Mouse (Mus musculus): ENCODE results near the gene Rfx1.

Gene Rfx1

GRCm38 (mm10) chr8:84066291-84066930, at the start of gene Rfx1:
Gene Rfx1, plus strand, starts transcription at chr8:84066834.
- peak; percentile 100 for DNase-seq (ENCODE audit: low read depth, low spot score)

- DNase-seq (ENCODE audit: low read depth, low spot score) = no peak
Measured at GRCm38 (mm10) chr8:84019738-84020137, 46.9 kb upstream of the Rfx1 start.

- no peak for DNase-seq (ENCODE audit: low read depth, low spot score)
Measured at GRCm38 (mm10) chr8:84021096-84021495, 45.5 kb upstream of the Rfx1 start, which contains the start of gene Palm3. Gene Palm3, plus strand, starts transcription at chr8:84021471.

GRCm38 (mm10) chr8:84021569-84021968, 45.1 kb upstream of the Rfx1 start:
- DNase-seq (ENCODE audit: low read depth, low spot score) = no peak

- DNase-seq (ENCODE audit: low read depth, low spot score) = no peak
Measured at GRCm38 (mm10) chr8:84023085-84023484, 43.5 kb upstream of the Rfx1 start.

GRCm38 (mm10) chr8:84023631-84024030, 43.0 kb upstream of the Rfx1 start:
- no peak for DNase-seq (ENCODE audit: low read depth, low spot score)

- DNase-seq (ENCODE audit: low read depth, low spot score) = peak; percentile 35
Measured at GRCm38 (mm10) chr8:84024171-84024570, 42.5 kb upstream of the Rfx1 start.

GRCm38 (mm10) chr8:84025863-84026262, 40.8 kb upstream of the Rfx1 start:
- peak; percentile 34 for DNase-seq (ENCODE audit: low read depth, low spot score)

- no peak for DNase-seq (ENCODE audit: low read depth, low spot score)
Measured at GRCm38 (mm10) chr8:84027449-84027848, 39.2 kb upstream of the Rfx1 start.

GRCm38 (mm10) chr8:84029272-84029671, 37.4 kb upstream of the Rfx1 start:
- DNase-seq (ENCODE audit: low read depth, low spot score) = peak; percentile 6

GRCm38 (mm10) chr8:84032777-84033176, 33.9 kb upstream of the Rfx1 start:
- no peak for DNase-seq (ENCODE audit: low read depth, low spot score)

- no peak for DNase-seq (ENCODE audit: low read depth, low spot score)
Measured at GRCm38 (mm10) chr8:84038015-84038414, 28.6 kb upstream of the Rfx1 start.

- peak; percentile 85 for DNase-seq (ENCODE audit: low read depth, low spot score)
Measured at GRCm38 (mm10) chr8:84039050-84039449, 27.6 kb upstream of the Rfx1 start.

GRCm38 (mm10) chr8:84042066-84042947, 24.3 kb upstream of the Rfx1 start, which contains the start of gene Il27ra:
Gene Il27ra, minus strand, starts transcription at chr8:84042589.
- DNase-seq (ENCODE audit: low read depth, low spot score) = peak; percentile 49

GRCm38 (mm10) chr8:84042948-84043342, 23.7 kb upstream of the Rfx1 start:
- no peak for DNase-seq (ENCODE audit: low read depth, low spot score)

- no peak for DNase-seq (ENCODE audit: low read depth, low spot score)
Measured at GRCm38 (mm10) chr8:84044103-84044502, 22.5 kb upstream of the Rfx1 start.

- no peak for DNase-seq (ENCODE audit: low read depth, low spot score)
Measured at GRCm38 (mm10) chr8:84044900-84045299, 21.7 kb upstream of the Rfx1 start, which contains the start of gene Rln3. Gene Rln3, minus strand, starts transcription at chr8:84045000.

- DNase-seq (ENCODE audit: low read depth, low spot score) = no peak
Measured at GRCm38 (mm10) chr8:84046505-84046904, 20.1 kb upstream of the Rfx1 start.

- no peak for DNase-seq (ENCODE audit: low read depth, low spot score)
Measured at GRCm38 (mm10) chr8:84048171-84048570, 18.5 kb upstream of the Rfx1 start.

GRCm38 (mm10) chr8:84052746-84053145, 13.9 kb upstream of the Rfx1 start:
- no peak for DNase-seq (ENCODE audit: low read depth, low spot score)

GRCm38 (mm10) chr8:84053229-84053628, 13.4 kb upstream of the Rfx1 start:
- no peak for DNase-seq (ENCODE audit: low read depth, low spot score)

- no peak for DNase-seq (ENCODE audit: low read depth, low spot score)
Measured at GRCm38 (mm10) chr8:84057827-84058226, 8.8 kb upstream of the Rfx1 start.

- no peak for DNase-seq (ENCODE audit: low read depth, low spot score)
Measured at GRCm38 (mm10) chr8:84059226-84059625, 7.4 kb upstream of the Rfx1 start.

All from brain, adult 2 months (tissue).